Mouse (Mus musculus): ENCODE results near the gene Lpcat2. TPM values are rescaled to one million over a fixed set of nuclear protein-coding genes. Genes with fewer than 3 reads are reported as not detected.

Gene Lpcat2
- polyA plus RNA-seq, 1 experiment from 2014 or later = 7.9 TPM

- H3K27me3 ChIP-seq = no peaks in the 10 kb centered on the region
- no peak for TF ChIP-seq CTCF (IDR thresholded peaks at IDR 0.05)
- ChIA-PET POLR2A (no interaction called here), CTCF (interaction anchor here (1.5 to 2.7 kb wide), 2 partner anchors 26 to 30 kb away, joined by 4 to 10 read pairs; no protein-coding TSS in a partner anchor)
- DNase-seq (ENCODE audit: low read depth, low spot score) = no peak
- no peak for ATAC-seq
- in situ Hi-C loops (cut with MboI; ENCODE audit: low pct_unique_long_range_greater_than_20kb) = no loop called here
Observed at GRCm38 (mm10) chr8:92851381-92851780, 3.8 kb upstream of the Lpcat2 start.

GRCm38 (mm10) chr8:92853188-92853983 lies 1.8 kb upstream of the Lpcat2 start:
- no peak for ATAC-seq
- no peaks in the 10 kb centered on the region for H3K27me3 ChIP-seq
- no peak for DNase-seq (ENCODE audit: low read depth, low spot score)
- ChIA-PET POLR2A (no interaction called here), CTCF (interaction anchor here (2.0 kb wide), 1 partner anchor 35 kb away, joined by 6 read pairs; no protein-coding TSS in a partner anchor)
- TF ChIP-seq CTCF (IDR thresholded peaks at IDR 0.05) = no peak
- in situ Hi-C loops (cut with MboI; ENCODE audit: low pct_unique_long_range_greater_than_20kb) = no loop called here

GRCm38 (mm10) chr8:92854673-92855072 lies 466 bp upstream of the Lpcat2 start:
- in situ Hi-C loops (cut with MboI; ENCODE audit: low pct_unique_long_range_greater_than_20kb) = loop anchor here (5.0 kb wide), 1 partner anchor 32 kb away; no protein-coding TSS in a partner anchor
- H3K27me3 ChIP-seq = no peaks in the 10 kb centered on the region
- DNase-seq (ENCODE audit: low read depth, low spot score) (no peak), ATAC-seq (no peak)
- no peak for TF ChIP-seq CTCF (IDR thresholded peaks at IDR 0.05)
- CTCF ChIA-PET = interaction anchor here (2.0 kb wide), 1 partner anchor 36 kb away, joined by 6 read pairs; no protein-coding TSS in a partner anchor
- POLR2A ChIA-PET = interaction anchor here (0.6 kb wide), 1 partner anchor 26 kb away, joined by 3 read pairs; no protein-coding TSS in a partner anchor

- no peaks in the 10 kb centered on the region for H3K27me3 ChIP-seq
- CTCF ChIA-PET = interaction anchor here (1.0 kb wide), 1 partner anchor 11 kb away, joined by 4 read pairs; no protein-coding TSS in a partner anchor
- in situ Hi-C loops (cut with MboI; ENCODE audit: low pct_unique_long_range_greater_than_20kb) = loop anchor here (5.0 kb wide), 1 partner anchor 34 kb away; no protein-coding TSS in a partner anchor
- no peak for TF ChIP-seq CTCF (IDR thresholded peaks at IDR 0.05)
- ATAC-seq = no peak
- DNase-seq (ENCODE audit: low read depth, low spot score) = no peak
- POLR2A ChIA-PET = no interaction called here
Observed at GRCm38 (mm10) chr8:92856273-92856986, 1.3 kb downstream of the Lpcat2 start.

GRCm38 (mm10) chr8:92858475-92859182 lies 3.5 kb downstream of the Lpcat2 start:
- POLR2A ChIA-PET = no interaction called here
- CTCF ChIA-PET = interaction anchor here (0.9 kb wide), 1 partner anchor 40 kb away, joined by 3 read pairs; no protein-coding TSS in a partner anchor
- no peak for DNase-seq (ENCODE audit: low read depth, low spot score)
- H3K27me3 ChIP-seq = no peaks in the 10 kb centered on the region
- in situ Hi-C loops (cut with MboI; ENCODE audit: low pct_unique_long_range_greater_than_20kb) = loop anchor here (5.0 kb wide), 1 partner anchor 36 kb away; no protein-coding TSS in a partner anchor
- no peak for TF ChIP-seq CTCF (IDR thresholded peaks at IDR 0.05)
- no peak for ATAC-seq

- ChIA-PET POLR2A (no interaction called here), CTCF (interaction anchor here (0.8 kb wide), 1 partner anchor 12 kb away, joined by 3 read pairs; no protein-coding TSS in a partner anchor)
- TF ChIP-seq CTCF (IDR thresholded peaks at IDR 0.05) = no peak
- no peaks in the 10 kb centered on the region for H3K27me3 ChIP-seq
- ATAC-seq (peak; percentile 71), DNase-seq (ENCODE audit: low read depth, low spot score) (no peak)
- in situ Hi-C loops (cut with MboI; ENCODE audit: low pct_unique_long_range_greater_than_20kb) = no loop called here
Observed at GRCm38 (mm10) chr8:92861977-92862376, 6.8 kb downstream of the Lpcat2 start.

GRCm38 (mm10) chr8:92870281-92870680 lies 15.1 kb downstream of the Lpcat2 start:
- ATAC-seq = no peak
- TF ChIP-seq CTCF (IDR thresholded peaks at IDR 0.05) = no peak
- no peak for DNase-seq (ENCODE audit: low read depth, low spot score)
- H3K27me3 ChIP-seq = no peaks in the 10 kb centered on the region
- ChIA-PET CTCF (interaction anchor here (1.0 kb wide), 2 partner anchors 10 to 37 kb away, joined by 3 to 4 read pairs; no protein-coding TSS in a partner anchor), POLR2A (no interaction called here)
- in situ Hi-C loops (cut with MboI; ENCODE audit: low pct_unique_long_range_greater_than_20kb) = no loop called here

GRCm38 (mm10) chr8:92872063-92872759 lies 17.1 kb downstream of the Lpcat2 start:
- CTCF ChIA-PET = interaction anchor here (1.3 kb wide), 1 partner anchor 23 kb away, joined by 3 read pairs; no protein-coding TSS in a partner anchor
- ATAC-seq (no peak), DNase-seq (ENCODE audit: low read depth, low spot score) (no peak)
- POLR2A ChIA-PET = interaction anchor here (1.4 kb wide), 1 partner anchor 25 kb away, joined by 3 read pairs; no protein-coding TSS in a partner anchor
- no peaks in the 10 kb centered on the region for H3K27me3 ChIP-seq
- TF ChIP-seq CTCF (IDR thresholded peaks at IDR 0.05) = no peak
- in situ Hi-C loops (cut with MboI; ENCODE audit: low pct_unique_long_range_greater_than_20kb) = no loop called here

- ChIA-PET CTCF (interaction anchor here (1.1 to 11.7 kb wide), 4 partner anchors 9 to 57 kb away, joined by 4 to 78 read pairs (median 4); no protein-coding TSS in a partner anchor), POLR2A (no interaction called here)
- no peaks in the 10 kb centered on the region for H3K27me3 ChIP-seq
- DNase-seq (ENCODE audit: low read depth, low spot score) = no peak
- TF ChIP-seq CTCF (IDR thresholded peaks at IDR 0.05) = no peak
- ATAC-seq = no peak
- in situ Hi-C loops (cut with MboI; ENCODE audit: low pct_unique_long_range_greater_than_20kb) = no loop called here
Observed at GRCm38 (mm10) chr8:92875795-92876194, 20.7 kb downstream of the Lpcat2 start.
